Mouse (Mus musculus) urinary bladder, postnatal 25 days (tissue): ENCODE data around the gene Npc2.

ENCODE experiments used
- DNase-seq: peaks from one replicate; pipeline ENCODE4 v3.0.0; 2022; ENCODE audit warnings: low spot score

Gene Npc2

DNA sequence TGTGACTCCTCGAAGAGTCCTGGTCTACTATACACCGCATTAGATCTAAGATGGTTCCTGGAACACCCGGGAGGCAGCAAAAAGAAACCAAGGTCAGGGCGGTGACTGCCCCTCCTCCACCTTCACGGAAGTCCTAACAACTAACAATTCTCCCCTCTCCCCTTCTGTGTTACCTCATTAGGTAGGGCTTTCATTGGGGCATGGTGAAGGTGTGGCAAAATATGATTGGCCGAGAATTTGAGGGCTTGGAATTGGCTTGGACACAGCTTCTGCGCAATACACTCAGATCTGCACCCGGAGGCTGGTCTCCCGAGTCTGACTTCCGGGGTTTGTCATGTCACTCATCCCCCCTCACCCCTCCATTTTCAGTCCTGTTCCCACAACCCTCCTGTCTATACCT lies 44.5 kb downstream of the Npc2 start:
- no peak for DNase-seq

DNA sequence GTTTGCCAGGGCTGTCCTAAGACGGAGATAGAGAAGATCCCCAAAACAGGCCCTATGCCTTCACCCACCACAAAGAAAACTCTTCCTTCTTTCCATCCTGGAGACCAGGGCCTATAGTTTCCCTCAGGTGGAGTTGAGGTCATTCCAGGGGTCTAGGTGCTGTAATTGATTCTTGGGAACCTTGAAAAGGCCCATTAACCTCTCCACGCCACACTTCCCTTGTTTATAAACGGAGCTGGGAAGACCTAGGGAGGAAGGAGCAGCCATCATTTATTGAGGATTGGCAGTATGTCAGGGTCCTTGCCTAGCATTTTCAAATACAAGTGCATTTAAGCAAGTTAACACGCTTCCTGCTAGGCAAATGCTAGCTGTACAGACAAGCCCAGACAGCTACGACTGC lies 45.5 kb downstream of the Npc2 start:
- DNase-seq = no peak

DNA sequence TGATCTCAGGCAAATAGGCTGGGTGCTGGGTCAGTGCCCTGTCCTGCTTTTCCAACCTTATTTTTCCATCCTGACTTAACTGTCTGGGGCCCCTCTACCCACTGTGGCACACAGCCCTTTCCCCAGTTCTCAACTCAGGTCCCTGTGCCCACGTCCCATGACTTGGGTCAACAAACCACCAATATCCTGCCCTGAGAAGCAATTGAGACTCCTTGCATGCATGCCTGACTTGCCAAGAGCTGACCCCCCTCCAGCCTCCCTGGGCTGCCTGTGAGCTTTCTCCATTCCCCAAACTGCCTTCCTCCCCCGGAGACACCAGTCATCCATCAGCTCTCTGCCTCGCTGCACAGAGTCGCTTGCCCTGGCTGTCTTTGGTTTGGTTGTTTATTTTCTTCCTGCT lies 46.0 kb downstream of the Npc2 start:
- DNase-seq = no peak

DNA sequence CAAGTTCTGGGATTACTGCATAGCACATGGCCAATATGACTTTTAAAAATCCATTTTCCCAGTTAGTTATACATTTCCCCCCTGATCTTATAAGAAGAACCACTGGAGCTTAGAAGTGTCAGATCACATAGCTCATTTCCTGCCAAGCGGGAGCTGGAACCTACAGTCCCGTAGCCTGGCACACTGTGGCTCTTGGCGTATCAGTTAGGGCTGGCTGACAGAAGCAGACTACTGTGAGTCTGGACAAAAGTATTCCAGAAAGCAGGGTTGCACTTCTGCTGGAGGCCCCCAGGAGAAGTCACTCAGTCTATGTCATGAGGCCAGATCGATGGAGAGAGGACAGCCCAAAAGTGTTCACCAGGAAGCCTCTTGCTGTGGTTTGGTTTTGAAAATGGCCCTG lies 46.6 kb downstream of the Npc2 start:
- no peak for DNase-seq

DNA sequence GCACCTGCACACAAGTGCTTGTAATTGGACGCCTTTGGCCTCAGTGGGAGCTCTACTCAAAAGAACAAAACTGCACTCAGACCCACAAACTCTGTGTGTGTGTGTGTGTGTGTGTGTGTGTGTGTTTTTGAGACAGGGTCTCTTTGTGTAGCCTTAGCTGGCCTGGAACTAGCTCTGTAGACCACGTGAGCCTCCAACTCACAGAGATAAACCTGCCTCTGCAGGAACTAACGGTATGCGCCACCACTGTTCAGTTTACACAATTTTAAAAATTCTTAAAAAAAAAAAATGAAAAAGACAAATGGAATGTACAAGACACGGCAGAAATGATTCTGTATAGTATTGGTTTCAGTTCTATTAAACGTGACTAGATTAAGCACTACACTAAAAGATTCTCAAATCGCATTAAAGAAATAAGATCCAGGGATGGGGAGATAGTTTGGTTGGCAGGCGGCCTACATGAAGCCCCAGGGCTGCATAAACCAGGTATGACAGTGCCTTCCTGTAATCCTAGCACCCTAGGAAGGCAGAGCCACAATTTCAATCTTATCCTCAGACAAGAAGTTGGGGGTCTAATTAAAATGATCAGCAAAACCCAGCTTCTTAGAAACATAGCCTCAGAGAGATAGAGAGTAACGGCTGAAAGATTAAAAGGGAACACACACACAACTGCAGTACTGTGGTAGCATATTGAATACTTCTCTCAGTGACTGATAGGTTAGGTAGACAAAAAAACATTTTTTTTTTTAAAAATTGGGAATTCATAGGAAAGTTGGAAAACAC lies 54.3 kb downstream of the Npc2 start:
- DNase-seq = no peak

DNA sequence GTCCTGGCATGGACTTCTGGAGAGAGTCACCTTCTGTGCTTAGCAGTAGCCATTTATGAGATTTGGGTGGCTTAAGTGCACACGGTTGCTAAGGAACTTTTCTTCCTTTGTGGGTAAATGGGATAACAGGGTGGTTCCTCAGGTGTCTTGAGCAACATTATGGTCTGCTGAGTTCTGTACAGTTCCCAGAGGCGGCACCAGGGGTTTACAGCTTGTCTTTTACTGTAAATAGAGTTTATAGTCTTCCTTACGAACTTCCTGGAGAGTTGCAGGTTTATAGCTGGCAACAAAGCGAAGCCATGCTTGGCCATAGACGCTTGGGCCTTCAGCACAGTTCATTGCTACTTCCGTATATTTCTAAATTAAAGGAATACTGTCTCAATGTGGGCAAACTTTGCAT lies 58.4 kb downstream of the Npc2 start:
- no peak for DNase-seq

DNA sequence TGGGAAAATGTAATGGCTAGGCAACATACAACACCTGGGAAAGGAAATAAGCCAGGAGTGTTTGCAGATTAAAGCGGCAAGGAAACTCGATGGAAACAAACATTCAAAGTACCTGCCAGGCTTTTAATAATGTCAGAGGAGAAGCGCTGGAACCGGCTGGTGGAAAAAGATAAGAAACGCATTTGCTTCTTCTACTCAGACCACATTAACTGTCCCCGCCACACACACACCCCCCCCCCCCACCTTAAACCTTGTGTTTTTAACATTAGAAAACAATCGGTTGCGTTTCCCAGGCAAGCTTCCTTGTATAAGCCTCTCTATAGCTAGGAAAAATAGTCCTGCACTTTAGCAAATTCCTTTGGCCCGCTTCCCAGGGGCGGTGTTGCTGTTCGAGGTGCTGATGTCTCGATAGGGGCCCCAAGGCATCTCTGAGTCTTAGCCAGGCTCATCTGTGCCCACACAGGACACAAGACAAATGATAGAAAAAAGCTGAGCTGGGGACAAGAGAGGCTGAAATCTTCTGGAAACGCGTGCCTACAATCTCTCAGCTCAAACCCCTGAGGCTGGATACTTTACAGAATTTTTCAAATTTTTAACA lies 63.0 kb downstream of the Npc2 start:
- peak; percentile 3 for DNase-seq

DNA sequence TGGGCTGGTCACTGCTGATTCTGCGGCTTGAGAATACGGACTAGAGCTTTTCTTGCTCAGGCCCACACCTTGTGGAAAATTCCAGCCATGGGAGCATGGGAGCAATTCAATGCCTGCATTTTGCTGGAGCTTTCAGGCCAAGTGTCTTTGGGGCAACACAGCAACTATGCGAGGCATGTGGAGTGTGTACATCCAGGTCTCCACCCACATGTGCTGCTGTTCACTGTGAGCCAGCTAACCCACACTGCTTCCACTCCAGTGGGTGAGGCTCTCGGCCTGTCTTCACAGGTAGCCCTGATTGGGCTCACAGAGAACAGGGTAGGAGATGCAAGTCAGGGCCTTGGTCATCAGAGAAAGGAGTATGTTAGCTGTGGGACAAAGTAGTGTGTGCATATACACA lies 65.1 kb downstream of the Npc2 start:
- DNase-seq = no peak

DNA sequence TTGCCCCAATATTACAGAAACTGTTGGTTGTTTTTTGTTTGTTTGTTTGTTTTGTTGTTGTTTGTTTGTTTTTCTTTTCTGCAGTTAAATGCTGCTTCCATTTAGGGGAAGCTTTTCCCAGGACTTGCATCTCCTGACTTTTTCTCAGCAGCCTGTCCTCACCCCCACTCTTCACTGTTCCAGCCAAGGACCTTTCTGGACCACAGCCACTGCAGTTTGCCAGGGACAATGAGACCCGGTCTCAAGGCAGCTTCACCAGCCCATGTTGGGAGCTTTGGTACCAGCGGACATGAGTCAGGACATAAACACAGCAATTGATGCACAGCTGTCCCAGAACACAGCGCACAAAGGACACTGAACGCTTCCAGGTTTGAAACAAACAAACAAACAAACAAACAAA lies 66.1 kb downstream of the Npc2 start:
- DNase-seq = no peak
